Mouse (Mus musculus): ENCODE data around the gene Gm20388.

Gm20388 gene

GRCm38 (mm10) chr8:120012491-120012890 is 101.8 kb downstream of the Gm20388 start:
- DNase-seq (ENCODE audit: low spot score in 2 of 2) = no peak

GRCm38 (mm10) chr8:120012927-120013326 is 102.3 kb downstream of the Gm20388 start:
- no peak for DNase-seq (ENCODE audit: low spot score in 2 of 2)

GRCm38 (mm10) chr8:120014267-120015023 is 103.8 kb downstream of the Gm20388 start:
- DNase-seq (ENCODE audit: low spot score in 2 of 2) = no peak

- DNase-seq (ENCODE audit: low spot score in 2 of 2) = no peak
Observed at GRCm38 (mm10) chr8:120015916-120016315, 105.3 kb downstream of the Gm20388 start.

- no peak for DNase-seq (ENCODE audit: low spot score in 2 of 2)
Observed at GRCm38 (mm10) chr8:120016424-120016823, 105.8 kb downstream of the Gm20388 start.

- no peak for DNase-seq (ENCODE audit: low spot score in 2 of 2)
Observed at GRCm38 (mm10) chr8:120017349-120017748, 106.7 kb downstream of the Gm20388 start.

- DNase-seq (ENCODE audit: low spot score in 2 of 2) = no peak
Observed at GRCm38 (mm10) chr8:120017786-120018185, 107.1 kb downstream of the Gm20388 start.

- DNase-seq (ENCODE audit: low spot score in 2 of 2) = no peak
Observed at GRCm38 (mm10) chr8:120018379-120018778, 107.7 kb downstream of the Gm20388 start.

- DNase-seq (ENCODE audit: low spot score in 2 of 2) = no peak
Observed at GRCm38 (mm10) chr8:120019297-120019696, 108.7 kb downstream of the Gm20388 start.

GRCm38 (mm10) chr8:120020298-120020697 is 109.7 kb downstream of the Gm20388 start:
- no peak for DNase-seq (ENCODE audit: low spot score in 2 of 2)

- DNase-seq (ENCODE audit: low spot score in 2 of 2) = no peak
Observed at GRCm38 (mm10) chr8:120026199-120026598, 115.6 kb downstream of the Gm20388 start.

- no peak for DNase-seq (ENCODE audit: low spot score in 2 of 2)
Observed at GRCm38 (mm10) chr8:120026991-120027390, 116.3 kb downstream of the Gm20388 start.

GRCm38 (mm10) chr8:120030447-120030846 is 119.8 kb downstream of the Gm20388 start:
- no peak for DNase-seq (ENCODE audit: low spot score in 2 of 2)

- no peak for DNase-seq (ENCODE audit: low spot score in 2 of 2)
Observed at GRCm38 (mm10) chr8:120032549-120033208, 122.0 kb downstream of the Gm20388 start.

- no peak for DNase-seq (ENCODE audit: low spot score in 2 of 2)
Observed at GRCm38 (mm10) chr8:120034471-120034870, 123.8 kb downstream of the Gm20388 start.

- DNase-seq (ENCODE audit: low spot score in 2 of 2) = no peak
Observed at GRCm38 (mm10) chr8:120036111-120036510, 125.5 kb downstream of the Gm20388 start.

- no peak for DNase-seq (ENCODE audit: low spot score in 2 of 2)
Observed at GRCm38 (mm10) chr8:120036578-120036977, 125.9 kb downstream of the Gm20388 start.

GRCm38 (mm10) chr8:120037199-120037598 is 126.6 kb downstream of the Gm20388 start:
- no peak for DNase-seq (ENCODE audit: low spot score in 2 of 2)

GRCm38 (mm10) chr8:120037611-120038010 is 127.0 kb downstream of the Gm20388 start:
- DNase-seq (ENCODE audit: low spot score in 2 of 2) = no peak

GRCm38 (mm10) chr8:120038741-120039140 is 128.1 kb downstream of the Gm20388 start:
- DNase-seq (ENCODE audit: low spot score in 2 of 2) = no peak

GRCm38 (mm10) chr8:120039313-120039919 is 128.8 kb downstream of the Gm20388 start:
- DNase-seq (ENCODE audit: low spot score in 2 of 2) = no peak

GRCm38 (mm10) chr8:120040861-120041260 is 130.2 kb downstream of the Gm20388 start:
- no peak for DNase-seq (ENCODE audit: low spot score in 2 of 2)
